Mouse (Mus musculus) kidney, adult 2 months (tissue): ENCODE results near the gene Upp2. TPM values are rescaled to one million over a fixed set of nuclear protein-coding genes. Genes with fewer than 3 reads are reported as not detected.

ENCODE experiments used
- DNase-seq: peaks from one replicate; pipeline ENCODE4 v3.0.0; 2021
- H3K27ac ChIP-seq: fragments of 200-500 bp; 2 replicates; pipeline ENCODE4 v1.5.1; 2012; ENCODE audit warnings: low read depth, low read length, control low read depth, inconsistent platforms; ENCODE audit not compliant: insufficient read depth
- H3K27me3 ChIP-seq: fragments of 200-500 bp; replicated peaks from 2 replicates; pipeline ENCODE4 v1.6.1; 2012; ENCODE audit warnings: mild to moderate bottlenecking, moderate library complexity, low read length, inconsistent platforms; ENCODE audit not compliant: control insufficient read depth, insufficient read depth
- H3K36me3 ChIP-seq: fragments of 200-500 bp; 2 replicates; pipeline ENCODE4 v1.6.1; 2012; ENCODE audit warnings: mild to moderate bottlenecking, moderate library complexity, low read length, inconsistent platforms; ENCODE audit not compliant: control insufficient read depth, insufficient read depth
- H3K4me1 ChIP-seq: fragments of 200-500 bp; 2 replicates; pipeline ENCODE4 v1.6.1; 2011; ENCODE audit warnings: low read length; ENCODE audit not compliant: control insufficient read depth, insufficient read depth
- H3K4me3 ChIP-seq: fragments of 200-500 bp; 2 replicates; pipeline ENCODE4 v1.5.1; 2011; ENCODE audit warnings: mild to moderate bottlenecking, low read depth, low read length, control low read depth; ENCODE audit not compliant: insufficient read depth
- CTCF ChIP-seq: fragments of 200-500 bp; conservative IDR thresholded peaks from 2 replicates; pipeline ENCODE4 v1.5.1; 2011; ENCODE audit warnings: low read depth, mild to moderate bottlenecking, control low read depth, low read length, moderate library complexity, mixed read lengths; ENCODE audit not compliant: insufficient read depth, insufficient read length
- POLR2A ChIP-seq: fragments of 200-500 bp; IDR thresholded peaks from one replicate; pipeline ENCODE4 v1.6.1; 2011; ENCODE audit warnings: low read depth, low read length, control low read depth
- WGBS: fragments of 180-500 bp; shearing (Covaris S2); methylation state at CpG from one replicate; pipeline ENCODE4 v1.1.7; 2018; 5-methylcytosine and 5-hydroxymethylcytosine counted together
- polyA plus RNA-seq: library from polyadenylated mRNA; depleted of rRNA; stranded (reverse); fragments of >200 nt; gene quantifications from 2 replicates; pipeline ENCODE4 v1.2.3, GENCODE M21; 2012

Upp2 gene
- polyA plus RNA-seq, 1 experiment, result 15.5 TPM

DNA sequence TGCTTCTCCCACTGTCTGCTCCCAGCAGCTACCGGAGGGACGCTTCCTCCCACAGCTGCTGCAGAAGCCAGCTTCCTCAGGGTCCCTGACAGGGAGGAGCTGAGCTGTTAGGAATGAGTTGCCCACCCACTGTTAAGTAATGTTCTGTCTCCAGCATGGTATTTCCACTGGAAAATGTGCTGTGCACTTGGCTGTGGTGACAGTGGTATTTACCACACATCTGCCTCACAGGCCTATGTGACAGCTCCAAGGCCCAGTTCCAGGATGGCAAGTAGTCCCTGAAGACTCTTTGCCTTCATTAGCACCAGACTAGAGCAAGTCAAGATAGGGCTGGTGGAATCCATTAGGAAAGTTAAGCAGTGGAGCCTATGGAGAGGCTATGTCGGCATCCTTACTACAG lies 102.0 kb downstream of the Upp2 start:
- TF ChIP-seq POLR2A (no peak), CTCF (no peak)
- no peak overlapping the region for H3K4me3 ChIP-seq
- H3K4me1 ChIP-seq, result no peaks in the 10 kb centered on the region
- no peak for DNase-seq
- WGBS, result 87% methylated on average over 3 of the region's 3 CpGs
- H3K27me3 ChIP-seq, result no peaks in the 10 kb centered on the region
- no peak overlapping the region for H3K27ac ChIP-seq
- H3K36me3 ChIP-seq, result no peaks in the 10 kb centered on the region

DNA sequence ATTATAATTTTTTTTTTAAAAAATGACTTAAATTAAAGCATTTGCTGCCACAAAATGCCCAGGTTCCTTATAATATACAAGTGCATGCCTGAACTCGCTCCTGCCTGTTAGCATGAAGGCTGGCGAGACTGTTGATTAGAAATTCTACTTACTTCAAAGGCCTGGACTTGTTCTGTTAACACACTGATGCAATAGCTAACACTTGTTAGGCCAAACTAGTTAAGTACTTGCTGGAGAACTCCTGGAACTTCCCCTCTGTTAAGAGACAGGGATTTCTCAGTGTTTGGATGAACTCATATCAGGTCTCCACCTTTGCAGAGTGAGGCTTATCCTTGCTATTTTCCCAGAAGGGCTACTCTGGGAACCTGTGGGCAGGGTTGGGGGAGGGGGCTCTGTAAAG lies 105.4 kb downstream of the Upp2 start:
- H3K36me3 ChIP-seq, result no peaks in the 10 kb centered on the region
- DNase-seq, result no peak

DNA sequence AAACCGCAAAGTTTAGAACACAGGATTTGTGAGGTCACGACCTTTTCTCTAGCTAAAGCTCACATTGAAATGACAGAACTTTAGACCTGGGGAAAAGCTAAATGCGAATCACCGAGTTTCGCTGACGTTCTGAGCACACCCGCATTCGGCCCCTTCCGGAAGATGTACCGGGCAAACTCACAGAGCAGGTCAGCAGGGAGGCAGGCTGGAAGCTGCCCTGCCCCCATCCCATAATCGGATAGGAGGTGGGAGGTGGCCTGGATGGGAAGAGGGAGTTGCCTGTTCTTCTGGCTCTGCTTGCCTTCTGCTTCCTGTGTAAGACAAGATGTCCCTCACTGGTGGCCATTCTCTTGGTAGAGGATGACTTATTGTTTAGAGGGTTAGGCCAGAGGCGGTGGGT lies 112.9 kb downstream of the Upp2 start:
- Histone ChIP-seq H3K4me3 (no peak overlapping the region), H3K27me3 (no peaks in the 10 kb centered on the region), H3K4me1 (no peaks in the 10 kb centered on the region), H3K27ac (no peak overlapping the region), H3K36me3 (no peaks in the 10 kb centered on the region)
- DNase-seq, result no peak
- TF ChIP-seq POLR2A, result no peak
- TF ChIP-seq CTCF, result no peak
- 74% methylated on average over 12 of the region's 12 CpGs for WGBS

More for the DNA sequence above, 105.4 kb downstream of the Upp2 start:
- no peak overlapping the region for H3K27ac ChIP-seq
- 92% methylated on average over 2 of the region's 2 CpGs for WGBS
- no peaks in the 10 kb centered on the region for H3K4me1 ChIP-seq
- no peak for TF ChIP-seq POLR2A
- no peak for TF ChIP-seq CTCF
- H3K27me3 ChIP-seq, result no peaks in the 10 kb centered on the region
- H3K4me3 ChIP-seq, result no peak overlapping the region

DNA sequence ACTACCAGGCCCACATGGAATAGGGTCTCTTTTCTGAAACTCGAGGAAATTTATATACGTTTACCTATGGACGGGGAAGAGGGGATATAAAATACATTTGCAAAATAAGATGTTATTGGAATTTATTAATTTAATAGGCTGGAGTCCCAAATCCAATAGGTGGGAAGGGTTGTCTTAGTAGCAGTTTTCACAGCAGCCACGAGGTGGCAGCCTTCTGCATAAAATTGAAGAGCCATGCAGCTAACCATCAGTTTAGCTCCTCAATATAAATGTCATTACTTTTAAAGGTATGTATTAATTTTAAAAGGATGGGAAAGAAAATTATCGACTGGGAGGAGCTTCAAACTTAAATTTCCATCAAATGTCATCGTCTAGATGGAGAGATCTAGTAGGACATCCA lies 113.7 kb downstream of the Upp2 start:
- Histone ChIP-seq H3K36me3 (no peaks in the 10 kb centered on the region), H3K4me3 (no peak overlapping the region), H3K4me1 (no peaks in the 10 kb centered on the region), H3K27me3 (no peaks in the 10 kb centered on the region), H3K27ac (no peak overlapping the region)
- WGBS, result 30% methylated on average over 6 of the region's 6 CpGs
- DNase-seq, result peak; percentile 65
- TF ChIP-seq CTCF, result peak; percentile 65
- TF ChIP-seq POLR2A, result no peak

DNA sequence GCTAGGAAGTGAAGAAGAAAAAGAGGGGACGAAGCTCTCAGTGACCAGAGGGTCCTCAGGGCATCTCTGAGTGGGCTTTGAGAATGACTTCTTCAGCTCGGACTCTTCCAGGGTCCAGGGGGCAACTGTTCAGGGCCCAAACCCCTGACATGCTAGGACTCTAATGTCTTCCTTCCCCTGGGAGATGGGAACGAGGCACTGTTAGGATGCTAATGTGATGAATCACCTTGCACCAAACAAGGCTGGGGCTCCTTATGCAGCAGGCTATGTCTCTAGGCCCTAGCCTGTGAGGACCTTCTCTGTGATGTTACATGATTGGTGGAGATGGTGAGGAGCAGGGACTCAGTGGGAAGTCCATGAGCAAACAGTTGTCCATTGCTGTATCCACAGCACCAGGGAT lies 114.3 kb downstream of the Upp2 start:
- Histone ChIP-seq H3K27me3 (no peaks in the 10 kb centered on the region), H3K36me3 (no peaks in the 10 kb centered on the region), H3K27ac (no peak overlapping the region), H3K4me1 (no peaks in the 10 kb centered on the region), H3K4me3 (no peak overlapping the region)
- 74% methylated on average over 3 of the region's 3 CpGs for WGBS
- no peak for DNase-seq
- TF ChIP-seq CTCF, result no peak
- no peak for TF ChIP-seq POLR2A

DNA sequence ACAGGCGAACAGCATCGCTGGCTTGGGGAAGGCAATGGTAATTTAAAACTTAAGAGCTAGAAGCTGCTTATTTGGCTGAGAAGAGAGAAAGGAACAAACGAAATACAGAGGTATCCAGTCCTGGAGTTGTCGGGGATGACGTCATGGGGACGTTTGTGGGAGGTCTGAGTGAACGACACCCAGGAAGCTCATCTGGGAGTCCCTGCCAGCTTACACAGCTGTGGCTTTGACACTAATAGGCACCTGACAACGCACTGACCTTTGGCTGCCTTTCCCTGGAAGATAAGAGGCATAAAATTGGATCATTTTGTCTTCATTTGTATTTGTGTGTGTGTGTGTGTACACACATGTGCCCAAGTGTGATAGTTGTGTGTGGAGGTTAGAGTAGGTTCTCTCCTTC lies 130.4 kb downstream of the Upp2 start:
- 83% methylated on average over 8 of the region's 8 CpGs for WGBS
- DNase-seq, result no peak
- no peaks in the 10 kb centered on the region for H3K4me1 ChIP-seq
- H3K36me3 ChIP-seq, result no peaks in the 10 kb centered on the region
- no peaks in the 10 kb centered on the region for H3K27me3 ChIP-seq
- H3K4me3 ChIP-seq, result no peak overlapping the region
- no peak for TF ChIP-seq POLR2A
- TF ChIP-seq CTCF, result no peak
- H3K27ac ChIP-seq, result no peak overlapping the region

GRCm38 (mm10) chr2:58699931-58700330 lies 132.8 kb downstream of the Upp2 start:
- DNase-seq, result peak; percentile 88
- Histone ChIP-seq H3K4me3 (no peak overlapping the region), H3K27ac (no peak overlapping the region), H3K27me3 (no peaks in the 10 kb centered on the region), H3K4me1 (no peaks in the 10 kb centered on the region), H3K36me3 (no peaks in the 10 kb centered on the region)
- peak; percentile 71 for TF ChIP-seq CTCF
- no peak for TF ChIP-seq POLR2A
- WGBS, result 26% methylated on average over 5 of the region's 5 CpGs

- no peak for TF ChIP-seq POLR2A
- Histone ChIP-seq H3K4me1 (no peaks in the 10 kb centered on the region), H3K27ac (no peak overlapping the region), H3K36me3 (no peaks in the 10 kb centered on the region), H3K27me3 (no peaks in the 10 kb centered on the region), H3K4me3 (no peak overlapping the region)
- no peak for DNase-seq
- 65% methylated on average over 7 of the region's 7 CpGs for WGBS
Measured at GRCm38 (mm10) chr2:58700354-58700753, 133.3 kb downstream of the Upp2 start.
